Mouse (Mus musculus): Measurements from ENCODE around the gene Lyrm7. TPM values are rescaled to one million over a fixed set of nuclear protein-coding genes. Genes with fewer than 3 reads are reported as not detected.

Lyrm7 gene
- polyA plus RNA-seq, 1 experiment from 2014 or later: 9.4 TPM

DNA sequence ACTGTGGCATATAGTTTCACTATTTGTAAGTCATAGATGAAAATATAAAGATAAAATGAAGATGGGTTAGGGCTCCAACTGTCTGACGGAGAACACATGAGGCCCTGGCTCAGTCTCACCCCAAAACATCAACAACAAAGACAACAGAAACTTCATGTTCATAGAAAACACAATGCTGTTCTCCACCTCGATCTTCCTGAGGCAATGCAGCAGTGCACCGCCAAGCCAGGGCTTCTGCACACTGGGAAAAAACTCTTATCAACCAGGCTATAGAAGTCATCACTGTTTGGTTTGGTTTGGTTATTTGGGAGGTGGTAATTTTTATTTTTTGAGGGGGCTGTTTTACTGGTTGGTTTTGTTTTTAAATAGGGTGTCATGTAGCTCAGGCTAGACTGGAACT, 76.3 kb downstream of the Lyrm7 start:
- H3K4me3 ChIP-seq (replicated peaks): no peak overlapping the region
- H3K36me3 ChIP-seq: no peaks in the 10 kb centered on the region
- WGBS: 87% methylated on average over 3 of the region's 3 CpGs
- H3K9me3 ChIP-seq: no peaks in the 10 kb centered on the region
- no peaks in the 10 kb centered on the region for H3K27me3 ChIP-seq (replicated peaks)
- no peak overlapping the region for H3K4me2 ChIP-seq (replicated peaks)
- no peak overlapping the region for H3K9ac ChIP-seq
- no peak for ATAC-seq
- 0 out of 2 replicates have a peak, but pooled peaks cover 4% of the 10 kb centered on the region for H3K4me1 ChIP-seq (replicated peaks)
- no peak overlapping the region for H3K27ac ChIP-seq

DNA sequence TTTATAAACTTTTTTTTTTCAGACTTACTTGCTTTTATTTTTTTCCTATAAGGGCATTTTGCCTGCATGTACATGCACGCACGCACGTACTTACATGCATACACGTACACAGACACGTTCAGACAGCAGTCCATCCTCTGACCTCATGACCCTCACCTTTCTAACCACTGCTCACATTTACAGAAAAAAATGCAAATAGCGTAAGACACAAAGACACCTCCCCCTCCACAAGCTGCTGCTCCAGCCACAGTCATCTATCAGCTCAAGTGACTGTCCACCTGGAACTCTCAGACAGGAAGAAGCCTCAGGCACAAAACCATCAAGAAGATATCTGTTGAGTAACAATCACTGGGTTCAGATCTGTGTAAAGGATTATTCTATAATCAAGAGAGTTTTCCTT, 78.5 kb downstream of the Lyrm7 start:
- peaks cover 8% of the 10 kb centered on the region; the same call in 1 of the 2 replicates for H3K4me1 ChIP-seq (replicated peaks)
- 72% methylated on average over 6 of the region's 6 CpGs for WGBS
- H3K27ac ChIP-seq: no peak overlapping the region
- H3K9ac ChIP-seq: no peak overlapping the region
- H3K9me3 ChIP-seq: no peaks in the 10 kb centered on the region
- no peaks in the 10 kb centered on the region for H3K36me3 ChIP-seq
- H3K4me3 ChIP-seq (replicated peaks): no peak overlapping the region
- no peak overlapping the region for H3K4me2 ChIP-seq (replicated peaks)
- no peaks in the 10 kb centered on the region for H3K27me3 ChIP-seq (replicated peaks)
- no peak for ATAC-seq

- Histone ChIP-seq H3K27ac (no peak overlapping the region), H3K4me1 (replicated peaks) (peaks cover 9% of the 10 kb centered on the region), H3K4me3 (replicated peaks) (no peak overlapping the region), H3K9ac (no peak overlapping the region), H3K36me3 (no peaks in the 10 kb centered on the region), H3K27me3 (replicated peaks) (no peaks in the 10 kb centered on the region), H3K9me3 (no peaks in the 10 kb centered on the region), H3K4me2 (replicated peaks) (no peak overlapping the region)
- ATAC-seq: no peak
- 93% methylated on average over 1 of the region's 1 CpGs for WGBS
These were observed 80.8 kb downstream of the Lyrm7 start for GRCm38 (mm10) chr11:54779946-54780345.

- Histone ChIP-seq H3K27me3 (replicated peaks) (no peaks in the 10 kb centered on the region), H3K9me3 (no peaks in the 10 kb centered on the region), H3K4me2 (replicated peaks) (no peak overlapping the region), H3K4me1 (replicated peaks) (peaks cover 13% of the 10 kb centered on the region), H3K27ac (no peak overlapping the region), H3K4me3 (replicated peaks) (no peak overlapping the region), H3K36me3 (no peaks in the 10 kb centered on the region), H3K9ac (no peak overlapping the region)
- no peak for ATAC-seq
- WGBS: 41% methylated on average over 1 of the region's 1 CpGs
These were observed 82.4 kb downstream of the Lyrm7 start for GRCm38 (mm10) chr11:54778131-54778844.

DNA sequence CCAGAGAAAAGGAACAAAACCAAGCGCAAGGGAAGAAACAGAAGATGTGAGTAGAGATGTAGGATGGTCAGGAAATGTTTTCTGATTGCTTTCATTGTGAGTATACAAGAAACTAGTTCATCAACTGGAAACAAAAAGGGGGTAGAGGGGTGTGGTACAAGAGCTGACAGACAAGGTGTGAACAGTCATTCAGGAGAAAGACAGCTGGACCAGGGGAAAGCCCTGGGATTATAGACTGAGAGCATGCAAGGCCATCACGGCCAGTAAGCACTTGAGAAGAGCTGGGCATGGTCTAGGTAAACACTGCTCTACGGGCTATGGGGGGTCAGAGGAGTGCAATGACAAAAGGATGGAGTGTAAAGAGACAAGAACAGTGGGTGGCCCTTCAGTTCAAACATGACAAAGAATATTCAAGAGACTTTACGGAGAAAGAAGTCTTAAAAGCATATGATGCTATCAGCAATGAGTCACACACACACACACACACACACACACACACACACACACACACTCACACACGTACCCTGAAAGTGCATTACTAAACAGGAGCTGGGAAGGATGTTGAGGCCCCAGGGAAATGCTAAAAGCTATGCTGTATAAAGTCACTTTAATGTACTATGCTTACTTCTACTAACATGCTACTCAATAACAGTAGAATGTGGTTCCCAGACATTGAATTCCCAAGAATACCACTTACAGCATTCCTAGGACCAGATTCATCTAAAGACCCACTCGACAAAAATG, 83.2 kb downstream of the Lyrm7 start:
- Histone ChIP-seq H3K4me1 (replicated peaks) (peaks cover 13% of the 10 kb centered on the region), H3K4me3 (replicated peaks) (no peak overlapping the region), H3K9ac (no peak overlapping the region), H3K9me3 (no peaks in the 10 kb centered on the region), H3K4me2 (replicated peaks) (no peak overlapping the region), H3K27me3 (replicated peaks) (no peaks in the 10 kb centered on the region), H3K36me3 (no peaks in the 10 kb centered on the region), H3K27ac (no peak overlapping the region)
- ATAC-seq: no peak
- 57% methylated on average over 6 of the region's 6 CpGs for WGBS

Other genes starting within 250 kb of the Lyrm7 start
- 70.6 and 72.5 TPM in 2 replicates for gene Cdc42se2, start 73.2 kb downstream of the Lyrm7 start, polyA plus RNA-seq (2015; fragmentation: Nextera tagmentation; extraction: Ambion mirVana)
- gene Hint1, start 5.5 kb upstream of the Lyrm7 start, polyA plus RNA-seq (2015; fragmentation: Nextera tagmentation; extraction: Ambion mirVana): 705 and 851 TPM in 2 replicates
- 308 and 352 TPM in 2 replicates for gene Gpx3, start 41.5 kb upstream of the Lyrm7 start, polyA plus RNA-seq (2015; fragmentation: Nextera tagmentation; extraction: Ambion mirVana)
- 22.7 and 24.5 TPM in 2 replicates for gene Tnip1, start 102.0 kb upstream of the Lyrm7 start, polyA plus RNA-seq (2015; fragmentation: Nextera tagmentation; extraction: Ambion mirVana)
- gene Anxa6, start 172.5 kb upstream of the Lyrm7 start, polyA plus RNA-seq (2015; fragmentation: Nextera tagmentation; extraction: Ambion mirVana): 261 and 262 TPM in 2 replicates
- gene Ccdc69, start 217.2 kb upstream of the Lyrm7 start, polyA plus RNA-seq (2015; fragmentation: Nextera tagmentation; extraction: Ambion mirVana): 2.0 and 2.6 TPM in 2 replicates
- 19.3 and 20.9 TPM in 2 replicates for gene Gm2a, start 237.2 kb upstream of the Lyrm7 start, polyA plus RNA-seq (2015; fragmentation: Nextera tagmentation; extraction: Ambion mirVana)

Data from intestine, embryonic 15.5 days (tissue).